Mouse (Mus musculus): ENCODE results near the gene Abi2. TPM values are rescaled to one million over a fixed set of nuclear protein-coding genes. Genes with fewer than 3 reads are reported as not detected.

Abi2 gene
- total RNA-seq, 2 experiments from 2014 or later: 334 to 411 TPM

GRCm38 (mm10) chr1:60488635-60489034 is 79.2 kb downstream of the Abi2 start:
- no peak for DNase-seq (ENCODE audit: low spot score in 2 of 2)

GRCm38 (mm10) chr1:60489660-60490059 is 80.2 kb downstream of the Abi2 start:
- DNase-seq (ENCODE audit: low spot score in 2 of 2): no peak

- no peak for DNase-seq (ENCODE audit: low spot score in 2 of 2)
Measured at GRCm38 (mm10) chr1:60490510-60490909, 81.1 kb downstream of the Abi2 start.

GRCm38 (mm10) chr1:60492404-60492803 is 83.0 kb downstream of the Abi2 start:
- no peak for DNase-seq (ENCODE audit: low spot score in 2 of 2)

- DNase-seq (ENCODE audit: low spot score in 2 of 2): no peak
Measured at GRCm38 (mm10) chr1:60493421-60493820, 84.0 kb downstream of the Abi2 start.

GRCm38 (mm10) chr1:60503456-60503855 is 94.0 kb downstream of the Abi2 start:
- DNase-seq (ENCODE audit: low spot score in 2 of 2): no peak

GRCm38 (mm10) chr1:60510584-60510983 is 101.2 kb downstream of the Abi2 start:
- no peak for DNase-seq (ENCODE audit: low spot score in 2 of 2)

- no peak for DNase-seq (ENCODE audit: low spot score in 2 of 2)
Measured at GRCm38 (mm10) chr1:60530107-60530506, 120.7 kb downstream of the Abi2 start.

GRCm38 (mm10) chr1:60530636-60531035 is 121.2 kb downstream of the Abi2 start:
- no peak for DNase-seq (ENCODE audit: low spot score in 2 of 2)

Other genes with a start within 250 kb of the Abi2 start
- gene Nbeal1, start 229.0 kb upstream of the Abi2 start, total RNA-seq (2021): 10 to 100 TPM; 20.4 to 24.3 TPM
- 10 to 100 TPM; 12.0 to 13.9 TPM for gene Cyp20a1, start 66.3 kb upstream of the Abi2 start, total RNA-seq (2021)
- 100 to 1,000 TPM in 1 of 2 experiments, 10 to 100 TPM in 1; 89.5 to 103 TPM for gene Raph1, start 157.5 kb downstream of the Abi2 start, total RNA-seq (2021)

Data from layer of hippocampus, postnatal 10 days (tissue).